Mouse (Mus musculus): Measurements from ENCODE around the gene Zfp292. TPM values are rescaled to one million over a fixed set of nuclear protein-coding genes. Genes with fewer than 3 reads are reported as not detected.

The Zfp292 gene
- polyA plus RNA-seq, 1 experiment = 1.3 TPM

- no peak overlapping the region for H3K4me3 ChIP-seq (ENCODE audit: control insufficient read depth, low read depth, low read length)
- TF ChIP-seq CTCF (IDR thresholded peaks at IDR 0.05; ENCODE audit: control insufficient read depth, insufficient read depth, insufficient replicate concordance, low read depth, low read length) = no peak
- no peak for TF ChIP-seq POLR2A (IDR thresholded peaks at IDR 0.05; ENCODE audit: control insufficient read depth, low read depth, low read length)
- H3K36me3 ChIP-seq (ENCODE audit: control insufficient read depth, insufficient read depth, low read length) = no peaks in the 10 kb centered on the region
- H3K4me1 ChIP-seq (ENCODE audit: control insufficient read depth, insufficient read depth, low read length) = no peaks in the 10 kb centered on the region
- no peak overlapping the region for H3K27ac ChIP-seq (ENCODE audit: control insufficient read depth, insufficient read depth, low read depth, low read length)
- H3K27me3 ChIP-seq (ENCODE audit: control insufficient read depth, insufficient read depth, low read length) = no peaks in the 10 kb centered on the region
Observed at GRCm38 (mm10) chr4:34861438-34861837, 21.3 kb downstream of the Zfp292 start.

- H3K36me3 ChIP-seq (ENCODE audit: control insufficient read depth, insufficient read depth, low read length) = no peaks in the 10 kb centered on the region
- H3K4me3 ChIP-seq (ENCODE audit: control insufficient read depth, low read depth, low read length) = no peak overlapping the region
- no peaks in the 10 kb centered on the region for H3K27me3 ChIP-seq (ENCODE audit: control insufficient read depth, insufficient read depth, low read length)
- TF ChIP-seq POLR2A (IDR thresholded peaks at IDR 0.05; ENCODE audit: control insufficient read depth, low read depth, low read length) (no peak), CTCF (IDR thresholded peaks at IDR 0.05; ENCODE audit: control insufficient read depth, insufficient read depth, insufficient replicate concordance, low read depth, low read length) (no peak)
- no peak overlapping the region for H3K27ac ChIP-seq (ENCODE audit: control insufficient read depth, insufficient read depth, low read depth, low read length)
- H3K4me1 ChIP-seq (ENCODE audit: control insufficient read depth, insufficient read depth, low read length) = no peaks in the 10 kb centered on the region
Observed at GRCm38 (mm10) chr4:34859416-34859815, 23.3 kb downstream of the Zfp292 start.

- no peaks in the 10 kb centered on the region for H3K4me1 ChIP-seq (ENCODE audit: control insufficient read depth, insufficient read depth, low read length)
- H3K36me3 ChIP-seq (ENCODE audit: control insufficient read depth, insufficient read depth, low read length) = no peaks in the 10 kb centered on the region
- no peak overlapping the region for H3K4me3 ChIP-seq (ENCODE audit: control insufficient read depth, low read depth, low read length)
- H3K27me3 ChIP-seq (ENCODE audit: control insufficient read depth, insufficient read depth, low read length) = no peaks in the 10 kb centered on the region
- no peak overlapping the region for H3K27ac ChIP-seq (ENCODE audit: control insufficient read depth, insufficient read depth, low read depth, low read length)
- TF ChIP-seq CTCF (IDR thresholded peaks at IDR 0.05; ENCODE audit: control insufficient read depth, insufficient read depth, insufficient replicate concordance, low read depth, low read length) = no peak
- TF ChIP-seq POLR2A (IDR thresholded peaks at IDR 0.05; ENCODE audit: control insufficient read depth, low read depth, low read length) = no peak
Observed at GRCm38 (mm10) chr4:34858903-34859302, 23.9 kb downstream of the Zfp292 start.

GRCm38 (mm10) chr4:34855966-34856365 is 26.8 kb downstream of the Zfp292 start:
- H3K4me1 ChIP-seq (ENCODE audit: control insufficient read depth, insufficient read depth, low read length) = no peaks in the 10 kb centered on the region
- no peak overlapping the region for H3K27ac ChIP-seq (ENCODE audit: control insufficient read depth, insufficient read depth, low read depth, low read length)
- no peak overlapping the region for H3K4me3 ChIP-seq (ENCODE audit: control insufficient read depth, low read depth, low read length)
- TF ChIP-seq CTCF (IDR thresholded peaks at IDR 0.05; ENCODE audit: control insufficient read depth, insufficient read depth, insufficient replicate concordance, low read depth, low read length) (no peak), POLR2A (IDR thresholded peaks at IDR 0.05; ENCODE audit: control insufficient read depth, low read depth, low read length) (no peak)
- no peaks in the 10 kb centered on the region for H3K27me3 ChIP-seq (ENCODE audit: control insufficient read depth, insufficient read depth, low read length)
- H3K36me3 ChIP-seq (ENCODE audit: control insufficient read depth, insufficient read depth, low read length) = no peaks in the 10 kb centered on the region

- H3K4me3 ChIP-seq (ENCODE audit: control insufficient read depth, low read depth, low read length) = no peak overlapping the region
- H3K4me1 ChIP-seq (ENCODE audit: control insufficient read depth, insufficient read depth, low read length) = no peaks in the 10 kb centered on the region
- H3K36me3 ChIP-seq (ENCODE audit: control insufficient read depth, insufficient read depth, low read length) = no peaks in the 10 kb centered on the region
- no peaks in the 10 kb centered on the region for H3K27me3 ChIP-seq (ENCODE audit: control insufficient read depth, insufficient read depth, low read length)
- no peak overlapping the region for H3K27ac ChIP-seq (ENCODE audit: control insufficient read depth, insufficient read depth, low read depth, low read length)
- no peak for TF ChIP-seq CTCF (IDR thresholded peaks at IDR 0.05; ENCODE audit: control insufficient read depth, insufficient read depth, insufficient replicate concordance, low read depth, low read length)
- TF ChIP-seq POLR2A (IDR thresholded peaks at IDR 0.05; ENCODE audit: control insufficient read depth, low read depth, low read length) = no peak
Observed at GRCm38 (mm10) chr4:34852051-34852450, 30.7 kb downstream of the Zfp292 start.

- Histone ChIP-seq H3K36me3 (ENCODE audit: control insufficient read depth, insufficient read depth, low read length) (no peaks in the 10 kb centered on the region), H3K4me1 (ENCODE audit: control insufficient read depth, insufficient read depth, low read length) (no peaks in the 10 kb centered on the region), H3K4me3 (ENCODE audit: control insufficient read depth, low read depth, low read length) (no peak overlapping the region), H3K27ac (ENCODE audit: control insufficient read depth, insufficient read depth, low read depth, low read length) (no peak overlapping the region), H3K27me3 (ENCODE audit: control insufficient read depth, insufficient read depth, low read length) (no peaks in the 10 kb centered on the region)
- TF ChIP-seq POLR2A (IDR thresholded peaks at IDR 0.05; ENCODE audit: control insufficient read depth, low read depth, low read length) = no peak
- no peak for TF ChIP-seq CTCF (IDR thresholded peaks at IDR 0.05; ENCODE audit: control insufficient read depth, insufficient read depth, insufficient replicate concordance, low read depth, low read length)
Observed at GRCm38 (mm10) chr4:34850156-34850555, 32.6 kb downstream of the Zfp292 start.

GRCm38 (mm10) chr4:34847679-34848309 is 35.0 kb downstream of the Zfp292 start:
- H3K27ac ChIP-seq (ENCODE audit: control insufficient read depth, insufficient read depth, low read depth, low read length) = no peak overlapping the region
- H3K4me3 ChIP-seq (ENCODE audit: control insufficient read depth, low read depth, low read length) = no peak overlapping the region
- no peaks in the 10 kb centered on the region for H3K36me3 ChIP-seq (ENCODE audit: control insufficient read depth, insufficient read depth, low read length)

More at GRCm38 (mm10) chr4:34847679-34848309, 35.0 kb downstream of the Zfp292 start:
- Histone ChIP-seq H3K27me3 (ENCODE audit: control insufficient read depth, insufficient read depth, low read length) (no peaks in the 10 kb centered on the region), H3K4me1 (ENCODE audit: control insufficient read depth, insufficient read depth, low read length) (no peaks in the 10 kb centered on the region)
- no peak for TF ChIP-seq CTCF (IDR thresholded peaks at IDR 0.05; ENCODE audit: control insufficient read depth, insufficient read depth, insufficient replicate concordance, low read depth, low read length)
- TF ChIP-seq POLR2A (IDR thresholded peaks at IDR 0.05; ENCODE audit: control insufficient read depth, low read depth, low read length) = no peak

Measured in testis, adult 2 months (tissue).